Mouse (Mus musculus) forebrain, embryonic 16.5 days (tissue): Measurements from ENCODE around the gene Nasp. TPM values are rescaled to one million over a fixed set of nuclear protein-coding genes. Genes with fewer than 3 reads are reported as not detected.
"Not testable (repeated sequence)": the region's sequence is repeated elsewhere in the genome, so short reads cannot be mapped to it uniquely, and the experiment has no call there.

ENCODE experiments used
- ATAC-seq: fragments of 200-750 bp; cut with Nextera tagmentation; 2 replicates; pipeline ENCODE4 v1.8.0; 2017; ENCODE audit warnings: mild to moderate bottlenecking, moderate library complexity
- H3K27ac ChIP-seq: fragments of 300-500 bp; sonication (generic); 2 replicates; pipeline ENCODE4 v1.5.1; 2014; ENCODE audit warnings: low read length, control low read depth
- H3K27me3 ChIP-seq: fragments of 300-500 bp; sonication (generic); replicated peaks from 2 replicates; pipeline ENCODE4 v1.6.1; 2014; ENCODE audit warnings: low read length; ENCODE audit not compliant: control insufficient read depth, insufficient read depth
- H3K36me3 ChIP-seq: fragments of 300-500 bp; sonication (generic); 2 replicates; pipeline ENCODE4 v1.6.1; 2014; ENCODE audit not compliant: control insufficient read depth, insufficient read depth
- H3K4me1 ChIP-seq: fragments of 300-500 bp; sonication (generic); replicated peaks from 2 replicates; pipeline ENCODE4 v1.6.1; 2014; ENCODE audit warnings: low read length; ENCODE audit not compliant: control insufficient read depth, insufficient read depth
- H3K4me2 ChIP-seq: fragments of 300-500 bp; sonication (generic); 2 replicates; pipeline ENCODE4 v1.6.1; 2014; ENCODE audit warnings: mild to moderate bottlenecking, low read length, control low read depth
- H3K4me3 ChIP-seq: fragments of 300-500 bp; sonication (generic); replicated peaks from 2 replicates; pipeline ENCODE4 v1.5.1; 2014; ENCODE audit warnings: mild to moderate bottlenecking, low read length, control low read depth
- H3K9ac ChIP-seq: fragments of 300-500 bp; sonication (generic); replicated peaks from 2 replicates; pipeline ENCODE4 v1.6.1; 2014; ENCODE audit warnings: low read depth, low read length, control low read depth
- H3K9me3 ChIP-seq: fragments of 300-500 bp; sonication (generic); 2 replicates; pipeline ENCODE4 v1.6.1; 2016; ENCODE audit warnings: low read length; ENCODE audit not compliant: control insufficient read depth
- WGBS: fragments of 180-500 bp; shearing (Covaris S2); extraction: QIAGEN DNeasy Blood & Tissue Kit; methylation state at CpG from one replicate; pipeline ENCODE4 v1.1.7; 2014; 5-methylcytosine and 5-hydroxymethylcytosine counted together
- polyA plus RNA-seq: library from polyadenylated mRNA; unstranded; fragments of >200 nt; fragmentation: Nextera tagmentation; extraction: Ambion mirVana; gene quantifications from 2 replicates; pipeline ENCODE4 v1.2.1, GENCODE M21; 2015

Nasp gene
- polyA plus RNA-seq, 1 experiment from 2014 or later: 127 TPM

GRCm38 (mm10) chr4:116659916-116660315, 32.2 kb upstream of the Nasp start:
- not testable (repeated sequence) for H3K4me1 ChIP-seq, H3K27me3 ChIP-seq, H3K4me3 ChIP-seq, H3K9me3 ChIP-seq, H3K36me3 ChIP-seq, H3K9ac ChIP-seq, ATAC-seq, H3K27ac ChIP-seq, H3K4me2 ChIP-seq
- 86% methylated on average over 6 of the region's 6 CpGs for WGBS

GRCm38 (mm10) chr4:116659474-116659873, 31.7 kb upstream of the Nasp start:
- no peak for ATAC-seq
- Histone ChIP-seq H3K36me3 (no peaks in the 10 kb centered on the region), H3K4me3 (no peak overlapping the region), H3K4me1 (no peaks in the 10 kb centered on the region), H3K4me2 (no peak overlapping the region), H3K27ac (no peak overlapping the region), H3K27me3 (no peaks in the 10 kb centered on the region), H3K9me3 (no peaks in the 10 kb centered on the region), H3K9ac (no peak overlapping the region)
- WGBS: 38% methylated on average over 2 of the region's 2 CpGs

- no peak for ATAC-seq
- Histone ChIP-seq H3K36me3 (no peaks in the 10 kb centered on the region), H3K4me3 (no peak overlapping the region), H3K27me3 (no peaks in the 10 kb centered on the region), H3K4me2 (no peak overlapping the region), H3K4me1 (no peaks in the 10 kb centered on the region), H3K9ac (no peak overlapping the region), H3K9me3 (no peaks in the 10 kb centered on the region), H3K27ac (no peak overlapping the region)
- WGBS: 47% methylated on average over 3 of the region's 3 CpGs
Observed at GRCm38 (mm10) chr4:116657971-116658370, 30.2 kb upstream of the Nasp start.

GRCm38 (mm10) chr4:116655658-116656057, 27.9 kb upstream of the Nasp start:
- H3K9ac ChIP-seq: no peak overlapping the region
- WGBS: 80% methylated on average over 3 of the region's 3 CpGs
- H3K27me3 ChIP-seq: no peaks in the 10 kb centered on the region
- peaks cover 3% of the 10 kb centered on the region; the same call in 1 of the 2 replicates for H3K4me1 ChIP-seq
- no peak overlapping the region for H3K27ac ChIP-seq
- no peak overlapping the region for H3K4me3 ChIP-seq
- H3K4me2 ChIP-seq: no peak overlapping the region
- no peak for ATAC-seq
- no peaks in the 10 kb centered on the region for H3K36me3 ChIP-seq
- no peaks in the 10 kb centered on the region for H3K9me3 ChIP-seq

- no peak overlapping the region for H3K4me3 ChIP-seq
- H3K36me3 ChIP-seq: no peaks in the 10 kb centered on the region
- H3K4me1 ChIP-seq: peaks cover 7% of the 10 kb centered on the region
- no peak overlapping the region for H3K4me2 ChIP-seq
- no peak overlapping the region for H3K9ac ChIP-seq
- 74% methylated on average over 2 of the region's 2 CpGs for WGBS
- no peaks in the 10 kb centered on the region for H3K27me3 ChIP-seq
- no peaks in the 10 kb centered on the region for H3K9me3 ChIP-seq
- no peak for ATAC-seq
- no peak overlapping the region for H3K27ac ChIP-seq
Observed at GRCm38 (mm10) chr4:116655100-116655499, 27.4 kb upstream of the Nasp start.

- no peak overlapping the region for H3K4me2 ChIP-seq
- ATAC-seq: no peak
- H3K27ac ChIP-seq: no peak overlapping the region
- no peaks in the 10 kb centered on the region for H3K9me3 ChIP-seq
- peaks cover 21% of the 10 kb centered on the region for H3K4me1 ChIP-seq
- no peak overlapping the region for H3K9ac ChIP-seq
- WGBS: 84% methylated on average over 6 of the region's 6 CpGs
- no peaks in the 10 kb centered on the region; the same call in 1 of the 2 replicates for H3K36me3 ChIP-seq
- no peak overlapping the region for H3K4me3 ChIP-seq
- H3K27me3 ChIP-seq: no peaks in the 10 kb centered on the region
Observed at GRCm38 (mm10) chr4:116653228-116653627, 25.5 kb upstream of the Nasp start.

GRCm38 (mm10) chr4:116651797-116652135, 24.0 kb upstream of the Nasp start:
- no peak overlapping the region for H3K27ac ChIP-seq
- peak; percentile 32 for ATAC-seq
- 10% methylated on average over 6 of the region's 6 CpGs for WGBS

GRCm38 (mm10) chr4:116650924-116651796, 23.4 kb upstream of the Nasp start, which contains the start of gene Akr1a1:
Gene Akr1a1, minus strand, starts transcription at chr4:116651680.
- no peaks in the 10 kb centered on the region for H3K9me3 ChIP-seq
- WGBS: under 1% methylated on average over 39 of the region's 39 CpGs
- peak within 1 kb of the TSS; percentile 73 for H3K4me3 ChIP-seq
- peak within 1 kb of the TSS; percentile 83 for H3K9ac ChIP-seq
- peak; percentile 100 for ATAC-seq
- H3K36me3 ChIP-seq: no peaks in the 10 kb centered on the region; the same call in 1 of the 2 replicates
- H3K4me2 ChIP-seq: peak within 1 kb of the TSS; percentile 87
- no peaks in the 10 kb centered on the region for H3K27me3 ChIP-seq
- H3K4me1 ChIP-seq: peaks cover 38% of the 10 kb centered on the region
- H3K27ac ChIP-seq: peak within 1 kb of the TSS; percentile 73

More at GRCm38 (mm10) chr4:116651797-116652135, 24.0 kb upstream of the Nasp start:
- peaks cover 33% of the 10 kb centered on the region for H3K4me1 ChIP-seq
- no peaks in the 10 kb centered on the region for H3K27me3 ChIP-seq
- peak overlapping the region; percentile 64 for H3K9ac ChIP-seq
- H3K36me3 ChIP-seq: no peaks in the 10 kb centered on the region; the same call in 1 of the 2 replicates
- H3K9me3 ChIP-seq: no peaks in the 10 kb centered on the region
- H3K4me3 ChIP-seq: peak overlapping the region; percentile 73
- peak overlapping the region; percentile 66 for H3K4me2 ChIP-seq

GRCm38 (mm10) chr4:116650365-116650764, 22.6 kb upstream of the Nasp start:
- H3K36me3 ChIP-seq: no peaks in the 10 kb centered on the region; the same call in 1 of the 2 replicates
- no peaks in the 10 kb centered on the region for H3K9me3 ChIP-seq
- H3K4me2 ChIP-seq: peak overlapping the region; percentile 87
- H3K9ac ChIP-seq: peak overlapping the region; percentile 83
- H3K27me3 ChIP-seq: no peaks in the 10 kb centered on the region
- H3K4me3 ChIP-seq: peak overlapping the region; percentile 73
- no peak for ATAC-seq
- WGBS: 45% methylated on average over 5 of the region's 5 CpGs
- peaks cover 38% of the 10 kb centered on the region for H3K4me1 ChIP-seq
- peak overlapping the region; percentile 73 for H3K27ac ChIP-seq
